Mouse (Mus musculus) embryo, embryonic 10 days (tissue): ENCODE measurements around the gene Adamtsl3.

Experiments
- DNase-seq: peaks from one replicate; pipeline ENCODE4 v3.0.0-alpha.2; 2015; ENCODE audit warnings: low spot score

The Adamtsl3 gene

GRCm38 (mm10) chr7:82335211-82336121, at the start of gene Adamtsl3:
TSS of gene Adamtsl3 (plus strand) at chr7:82335694.
- peak; percentile 21 for DNase-seq

- no peak for DNase-seq
Observed at GRCm38 (mm10) chr7:82287242-82287641, 48.3 kb upstream of the Adamtsl3 start.

GRCm38 (mm10) chr7:82293441-82293840, 42.1 kb upstream of the Adamtsl3 start:
- no peak for DNase-seq

GRCm38 (mm10) chr7:82294083-82294482, 41.4 kb upstream of the Adamtsl3 start:
- no peak for DNase-seq

- DNase-seq: no peak
Observed at GRCm38 (mm10) chr7:82294611-82295010, 40.9 kb upstream of the Adamtsl3 start.

GRCm38 (mm10) chr7:82308398-82308797, 27.1 kb upstream of the Adamtsl3 start:
- DNase-seq: no peak

GRCm38 (mm10) chr7:82318515-82318914, 17.0 kb upstream of the Adamtsl3 start:
- DNase-seq: no peak

GRCm38 (mm10) chr7:82326616-82327015, 8.9 kb upstream of the Adamtsl3 start:
- DNase-seq: no peak

- DNase-seq: no peak
Observed at GRCm38 (mm10) chr7:82327201-82327600, 8.3 kb upstream of the Adamtsl3 start.

- no peak for DNase-seq
Observed at GRCm38 (mm10) chr7:82327881-82328280, 7.6 kb upstream of the Adamtsl3 start.

- no peak for DNase-seq
Observed at GRCm38 (mm10) chr7:82329831-82330230, 5.7 kb upstream of the Adamtsl3 start.

GRCm38 (mm10) chr7:82330860-82331259, 4.6 kb upstream of the Adamtsl3 start:
- no peak for DNase-seq

GRCm38 (mm10) chr7:82334000-82334399, 1.5 kb upstream of the Adamtsl3 start:
- DNase-seq: no peak

GRCm38 (mm10) chr7:82336132-82336531, 638 bp downstream of the Adamtsl3 start:
- DNase-seq: peak; percentile 70

- DNase-seq: no peak
Observed at GRCm38 (mm10) chr7:82338121-82338520, 2.6 kb downstream of the Adamtsl3 start.

GRCm38 (mm10) chr7:82338532-82338931, 3.0 kb downstream of the Adamtsl3 start:
- no peak for DNase-seq

GRCm38 (mm10) chr7:82339214-82339613, 3.7 kb downstream of the Adamtsl3 start:
- DNase-seq: no peak

GRCm38 (mm10) chr7:82341476-82341875, 6.0 kb downstream of the Adamtsl3 start:
- DNase-seq: no peak

GRCm38 (mm10) chr7:82346706-82347105, 11.2 kb downstream of the Adamtsl3 start:
- DNase-seq: no peak

GRCm38 (mm10) chr7:82349796-82350195, 14.3 kb downstream of the Adamtsl3 start:
- DNase-seq: no peak

GRCm38 (mm10) chr7:82350421-82350820, 14.9 kb downstream of the Adamtsl3 start:
- DNase-seq: no peak

GRCm38 (mm10) chr7:82359146-82359545, 23.7 kb downstream of the Adamtsl3 start:
- no peak for DNase-seq

- DNase-seq: no peak
Observed at GRCm38 (mm10) chr7:82359674-82360073, 24.2 kb downstream of the Adamtsl3 start.

- DNase-seq: no peak
Observed at GRCm38 (mm10) chr7:82360186-82360585, 24.7 kb downstream of the Adamtsl3 start.
